Mouse (Mus musculus) olfactory bulb, adult 2 months (tissue): Measurements from ENCODE around the gene Palm. TPM values are rescaled to one million over a fixed set of nuclear protein-coding genes. Genes with fewer than 3 reads are reported as not detected.
"Not testable (repeated sequence)": the region's sequence is repeated elsewhere in the genome, so short reads cannot be mapped to it uniquely, and the experiment has no call there.

Experiments used
- H3K27ac ChIP-seq: fragments of 200-500 bp; 2 replicates; pipeline ENCODE4 v1.5.1; 2012; ENCODE audit warnings: low read depth, low read length; ENCODE audit not compliant: insufficient read depth
- H3K4me1 ChIP-seq: fragments of 200-500 bp; 2 replicates; pipeline ENCODE4 v1.6.1; 2012; ENCODE audit warnings: low read length; ENCODE audit not compliant: control insufficient read depth, insufficient read depth
- H3K4me3 ChIP-seq: fragments of 200-500 bp; 2 replicates; pipeline ENCODE4 v1.5.1; 2012; ENCODE audit warnings: mild to moderate bottlenecking, low read depth, low read length, moderate library complexity; ENCODE audit not compliant: insufficient read depth
- CTCF ChIP-seq: fragments of 200-500 bp; IDR thresholded peaks from 2 replicates; pipeline ENCODE4 v1.5.1; 2012; ENCODE audit warnings: low read depth, mild to moderate bottlenecking, low read length, moderate library complexity; ENCODE audit not compliant: insufficient read depth
- POLR2A ChIP-seq: fragments of 200-500 bp; IDR thresholded peaks from 2 replicates; pipeline ENCODE4 v1.6.1; 2012; ENCODE audit warnings: mild to moderate bottlenecking, low read depth, low read length, moderate library complexity; ENCODE audit not compliant: insufficient read depth
- WGBS: fragments of 180-500 bp; shearing (Covaris S2); methylation state at CpG from one replicate; pipeline ENCODE4 v1.1.7; 2018; 5-methylcytosine and 5-hydroxymethylcytosine counted together
- polyA plus RNA-seq: library from polyadenylated mRNA; stranded (reverse); fragments of >200 nt; gene quantifications from 2 replicates; pipeline ENCODE4 v1.2.4, GENCODE M21; 2012; ENCODE audit warnings: low replicate concordance; ENCODE audit not compliant: missing spikeins, insufficient read depth, insufficient read length

The Palm gene
- not detected in 2 replicates for polyA plus RNA-seq

DNA sequence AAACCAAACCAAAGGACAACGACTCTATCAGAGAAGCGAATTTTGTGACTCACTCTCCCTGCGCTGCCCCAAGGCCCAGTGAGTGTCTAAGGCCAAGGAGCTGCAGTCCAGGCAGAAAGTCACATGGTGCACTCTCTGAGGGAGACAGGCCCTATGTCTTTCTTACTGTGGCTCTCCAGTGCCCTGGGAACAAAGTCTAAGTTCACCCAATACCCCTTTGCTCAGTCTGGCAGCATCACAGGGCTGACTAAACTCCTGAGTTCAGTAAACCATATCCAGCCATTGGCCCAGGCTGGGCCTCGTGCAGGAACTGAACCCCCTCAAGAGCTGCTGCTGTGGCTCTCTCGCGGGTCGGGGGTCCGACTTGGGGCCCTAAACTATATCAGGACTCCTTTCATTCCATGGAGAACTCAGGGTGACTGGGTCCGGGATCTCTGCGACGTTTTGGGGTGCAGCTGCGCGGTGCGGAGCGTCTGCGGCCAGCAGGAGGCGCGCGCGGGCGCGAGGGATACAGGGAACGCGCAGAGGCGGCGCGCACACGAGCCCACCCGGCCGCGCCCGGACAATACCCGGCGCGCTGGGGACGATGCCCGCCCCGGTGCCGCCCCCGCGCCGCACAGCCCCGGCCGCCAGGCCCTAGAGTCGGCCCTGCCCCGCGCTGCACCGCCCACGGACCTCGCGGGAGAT lies at the start of gene Palm:
Gene Palm (plus strand): TSS at position 522 of the 687 bp plus-strand sequence.
- peaks cover 34% of the 10 kb centered on the region for H3K4me1 ChIP-seq
- peak within 1 kb of the TSS; percentile 90 for H3K4me3 ChIP-seq
- 5% methylated on average over 51 of the region's 51 CpGs for WGBS
- TF ChIP-seq CTCF (peak; percentile 84), POLR2A (no peak)
- peak within 1 kb of the TSS; percentile 91 for H3K27ac ChIP-seq

DNA sequence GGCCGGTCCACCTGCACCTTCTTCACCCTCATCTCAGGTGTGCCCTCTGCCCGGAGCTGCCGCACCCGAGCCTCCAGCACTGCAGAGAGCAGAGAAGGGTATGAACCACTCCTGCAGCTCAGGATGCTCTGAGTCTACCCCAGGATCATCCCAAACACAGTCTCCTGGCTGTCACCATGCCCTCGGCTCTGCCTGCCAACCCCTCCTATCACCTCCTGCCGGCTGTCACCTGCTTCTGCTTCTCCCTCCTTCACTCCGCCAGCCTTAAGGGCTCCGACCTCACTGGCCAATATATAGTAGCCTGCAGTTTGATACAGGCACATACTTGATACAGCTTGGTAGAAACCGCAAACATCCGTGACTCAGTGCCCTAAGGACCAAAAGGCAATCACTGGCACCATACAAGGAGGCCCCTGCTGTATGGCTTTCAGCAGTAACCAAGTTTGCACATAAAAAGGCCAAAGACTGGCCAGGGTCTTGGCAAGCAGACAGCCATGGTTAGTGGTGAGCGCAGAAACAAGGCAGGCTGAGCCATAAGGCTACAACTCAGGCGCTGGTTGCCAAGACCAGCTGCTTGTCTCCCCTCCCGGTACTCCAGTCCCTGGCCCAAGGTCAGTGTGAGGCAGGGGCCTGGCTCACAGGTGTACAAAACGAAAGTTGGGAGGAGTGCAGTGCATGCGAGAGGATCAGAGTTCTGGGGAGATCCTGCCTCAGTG lies 49.6 kb upstream of the Palm start:
- H3K4me1 ChIP-seq = peaks cover 4% of the 10 kb centered on the region; the same call in 1 of the 2 replicates
- TF ChIP-seq CTCF (no peak), POLR2A (no peak)
- 89% methylated on average over 15 of the region's 15 CpGs for WGBS
- H3K27ac ChIP-seq = no peak overlapping the region
- H3K4me3 ChIP-seq = no peak overlapping the region

- H3K4me1 ChIP-seq = peaks cover 4% of the 10 kb centered on the region; the same call in 1 of the 2 replicates
- TF ChIP-seq POLR2A (no peak), CTCF (no peak)
- no peak overlapping the region for H3K27ac ChIP-seq
- WGBS = 94% methylated on average over 3 of the region's 3 CpGs
- H3K4me3 ChIP-seq = no peak overlapping the region
These were observed 48.0 kb upstream of the Palm start for GRCm38 (mm10) chr10:79745411-79745810.

DNA sequence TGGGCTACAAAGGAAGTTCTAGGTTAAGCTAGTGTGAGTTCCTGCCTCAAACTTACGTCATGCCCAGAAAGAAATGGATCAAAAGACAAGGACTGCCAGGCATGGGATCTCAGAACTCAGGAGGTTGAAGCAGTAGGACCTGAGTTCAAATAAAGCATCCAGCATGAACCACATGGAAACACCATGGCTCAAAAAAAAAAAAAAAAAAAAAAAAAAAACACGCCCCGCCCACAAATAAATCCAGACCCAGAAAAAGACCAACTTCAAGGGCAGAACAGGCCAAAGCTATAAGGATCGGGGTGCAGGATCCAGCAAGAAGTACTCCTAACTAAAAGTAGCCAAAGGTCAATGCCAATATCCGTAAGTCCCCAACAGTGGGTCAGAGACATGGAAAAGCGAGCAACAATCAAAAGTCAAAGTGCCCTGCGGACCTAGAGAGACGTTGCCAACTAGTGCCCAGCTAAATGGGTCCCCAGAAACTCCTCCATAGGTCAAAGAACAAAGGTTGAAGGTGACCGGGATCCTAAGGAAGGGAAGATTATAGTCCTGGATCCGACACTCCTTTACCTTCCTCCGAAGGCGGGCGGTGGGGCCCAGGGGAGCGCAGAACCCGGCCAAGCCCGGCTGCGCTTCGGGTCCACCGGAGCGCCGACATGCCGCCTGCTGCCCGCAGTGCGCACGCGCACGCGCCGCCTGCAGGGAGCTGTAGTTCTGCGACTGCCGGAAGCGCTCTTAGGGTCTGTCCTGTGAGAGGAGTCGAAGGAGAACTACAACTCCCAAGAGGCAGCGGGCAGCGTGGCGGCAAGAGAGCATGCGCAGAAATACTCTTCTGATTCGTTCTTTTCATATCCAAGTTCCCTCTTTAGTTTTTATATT lies 47.2 kb upstream of the Palm start, which contains the start of gene Polrmt:
Gene Polrmt (minus strand): TSS at position 684 of the 876 bp plus-strand sequence.
- TF ChIP-seq POLR2A (peak; percentile 93), CTCF (no peak)
- H3K27ac ChIP-seq = no peak within 1 kb of the TSS
- H3K4me3 ChIP-seq = peak within 1 kb of the TSS; percentile 70
- 2% methylated on average over 38 of the region's 38 CpGs for WGBS
- peaks cover 4% of the 10 kb centered on the region; the same call in 1 of the 2 replicates for H3K4me1 ChIP-seq

- 18% methylated on average over 6 of the region's 6 CpGs for WGBS
- Histone ChIP-seq H3K4me3 (no peak overlapping the region), H3K27ac (no peak overlapping the region), H3K4me1 (peaks cover 4% of the 10 kb centered on the region; the same call in 1 of the 2 replicates)
- TF ChIP-seq POLR2A (no peak), CTCF (no peak)
These were observed 46.6 kb upstream of the Palm start for GRCm38 (mm10) chr10:79746774-79747151.

GRCm38 (mm10) chr10:79748496-79748895 lies 44.9 kb upstream of the Palm start:
- TF ChIP-seq CTCF (no peak), POLR2A (no peak)
- 81% methylated on average over 6 of the region's 6 CpGs for WGBS
- H3K27ac ChIP-seq = no peak overlapping the region
- H3K4me3 ChIP-seq = no peak overlapping the region
- H3K4me1 ChIP-seq = peaks cover 4% of the 10 kb centered on the region; the same call in 1 of the 2 replicates

GRCm38 (mm10) chr10:79754856-79755516 lies 38.4 kb upstream of the Palm start, which contains the start of gene Fgf22:
Gene Fgf22 (plus strand): TSS chr10:79755076.
- H3K27ac ChIP-seq = no peak within 1 kb of the TSS
- peaks cover 6% of the 10 kb centered on the region for H3K4me1 ChIP-seq
- H3K4me3 ChIP-seq = peak within 1 kb of the TSS; percentile 53
- 1% methylated on average over 36 of the region's 36 CpGs for WGBS
- no peak for TF ChIP-seq POLR2A
- TF ChIP-seq CTCF = no peak

DNA sequence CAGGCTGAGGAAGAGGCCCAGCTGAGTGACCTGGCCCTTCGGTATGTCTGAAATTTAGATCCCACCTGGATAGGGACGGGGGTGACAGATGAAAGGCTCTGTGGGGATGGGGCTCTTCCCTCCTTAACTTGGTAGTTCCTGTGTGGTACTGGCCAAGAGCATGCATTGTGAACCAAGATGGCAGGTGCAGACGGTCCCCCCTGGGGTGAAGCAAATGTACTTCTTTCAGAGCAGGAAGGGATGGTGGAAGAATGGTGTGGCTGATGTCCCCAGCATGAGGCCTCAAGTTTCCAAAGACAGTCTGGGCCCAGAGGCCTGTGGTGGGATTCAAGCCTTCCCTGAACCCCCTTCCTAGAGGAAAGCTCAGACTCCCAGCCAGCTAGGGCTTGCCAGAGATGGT lies 37.5 kb upstream of the Palm start:
- TF ChIP-seq CTCF (no peak), POLR2A (no peak)
- Histone ChIP-seq H3K4me1 (peaks cover 6% of the 10 kb centered on the region), H3K4me3 (no peak overlapping the region), H3K27ac (no peak overlapping the region)
- WGBS = 89% methylated on average over 3 of the region's 3 CpGs

GRCm38 (mm10) chr10:79756660-79757059 lies 36.7 kb upstream of the Palm start:
- no peak overlapping the region for H3K4me3 ChIP-seq
- peaks cover 6% of the 10 kb centered on the region for H3K4me1 ChIP-seq
- TF ChIP-seq POLR2A (no peak), CTCF (no peak)
- 89% methylated on average over 24 of the region's 24 CpGs for WGBS
- no peak overlapping the region for H3K27ac ChIP-seq

- H3K4me1 ChIP-seq = peaks cover 23% of the 10 kb centered on the region
- not testable (repeated sequence) for H3K4me3 ChIP-seq, H3K27ac ChIP-seq
- 91% methylated on average over 1 of the region's 1 CpGs for WGBS
These were observed 33.7 kb upstream of the Palm start for GRCm38 (mm10) chr10:79759675-79760074.
